Mouse (Mus musculus) naive thymus-derived CD4-positive, alpha-beta T cell, adult 2 months (primary cell): ENCODE measurements around the gene Lpar3.
"Not testable (repeated sequence)": the region's sequence is repeated elsewhere in the genome, so short reads cannot be mapped to it uniquely, and the experiment has no call there.

Experiments
- DNase-seq: peaks from one replicate; pipeline ENCODE4 v3.0.0-alpha.2; 2011; ENCODE audit warnings: low read depth

Gene Lpar3

DNA sequence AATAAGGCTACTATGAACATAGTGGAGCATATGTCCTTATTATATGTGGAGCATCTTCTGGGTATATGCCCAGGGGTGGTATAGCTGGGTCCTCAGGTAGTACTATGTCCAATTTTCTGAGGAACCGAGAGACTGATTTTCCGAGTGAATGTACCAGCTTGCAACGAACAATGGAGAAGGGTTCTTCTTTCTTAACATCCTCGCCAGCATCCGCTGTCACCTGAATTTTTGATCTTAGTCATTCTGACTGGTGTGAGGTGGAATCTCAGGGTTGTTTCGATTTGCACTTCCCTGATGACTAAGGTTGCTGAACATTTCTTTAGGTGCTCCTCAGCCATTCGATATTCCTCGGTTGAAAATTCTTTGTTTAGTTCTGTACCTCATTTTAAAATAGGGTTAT lies 11.0 kb upstream of the Lpar3 start:
- not testable (repeated sequence) for DNase-seq

DNA sequence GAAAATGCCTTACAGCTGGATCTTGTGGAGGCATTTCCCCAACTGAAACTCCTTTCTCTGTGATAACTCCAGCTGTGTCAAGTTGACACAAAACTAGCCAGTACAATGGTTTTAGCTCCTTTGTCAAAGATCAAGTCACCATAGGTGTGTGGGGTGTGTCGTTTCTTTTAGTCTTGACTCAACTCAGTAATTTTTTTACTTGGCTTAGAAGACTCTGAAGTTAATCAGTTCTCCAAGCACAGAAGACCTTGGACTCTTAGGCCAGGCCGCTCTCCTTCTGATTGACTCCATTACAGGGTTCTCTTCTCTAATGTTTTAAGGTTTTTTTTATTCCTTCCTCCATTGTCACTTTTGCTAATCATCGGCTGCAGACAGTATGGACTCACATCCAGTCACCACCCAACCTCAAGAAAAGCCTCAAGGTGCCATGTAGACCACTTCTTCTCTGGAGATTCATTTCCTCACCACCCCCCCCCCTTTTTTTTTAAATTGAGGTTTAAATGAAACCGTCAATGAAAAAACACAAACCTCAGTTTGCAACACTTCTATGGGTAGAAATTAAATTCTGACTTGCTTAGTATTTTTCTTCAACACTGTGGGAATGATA lies 9.5 kb upstream of the Lpar3 start:
- DNase-seq = no peak

DNA sequence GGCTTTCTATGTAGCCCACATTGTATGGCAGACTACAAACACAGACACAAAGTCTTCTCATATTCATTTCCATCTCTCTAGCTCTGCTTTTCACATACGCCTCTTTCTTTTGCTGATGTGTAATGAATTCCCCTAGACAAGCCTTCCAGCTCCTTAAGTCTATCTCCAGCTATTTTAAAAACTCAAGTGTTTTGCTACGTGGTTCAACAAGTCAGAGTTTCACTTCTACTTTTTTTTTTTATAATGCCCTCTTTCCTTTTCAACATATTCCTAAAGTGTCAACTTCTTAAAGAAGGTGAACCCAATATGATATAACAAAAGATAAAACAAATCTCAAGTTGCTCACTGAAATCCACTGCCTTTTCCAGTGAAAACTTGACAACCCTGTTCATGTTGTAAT lies 8.8 kb upstream of the Lpar3 start:
- DNase-seq = no peak

DNA sequence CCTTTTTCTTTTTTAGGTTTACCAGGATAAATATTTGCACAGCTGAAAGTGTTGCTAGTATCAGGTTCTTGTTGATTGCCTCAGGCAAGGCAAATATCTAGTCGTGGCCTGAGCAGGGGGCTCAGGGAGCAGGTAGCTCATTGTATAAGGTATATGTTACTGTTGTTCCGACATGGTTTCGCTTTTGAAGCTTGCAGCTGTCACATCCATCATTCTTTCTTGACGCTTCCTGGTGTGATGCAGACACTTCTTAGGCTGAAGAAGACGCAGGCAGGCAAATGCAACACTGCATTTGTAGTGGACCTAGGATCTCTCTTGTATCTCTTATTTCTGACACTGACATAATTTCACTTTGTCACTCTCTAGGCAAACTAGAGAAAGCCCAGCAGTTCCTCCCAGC lies 7.4 kb upstream of the Lpar3 start:
- no peak for DNase-seq

- no peak for DNase-seq
These were observed 4.2 kb upstream of the Lpar3 start for GRCm38 (mm10) chr3:146216561-146216960.

GRCm38 (mm10) chr3:146224271-146224670 lies 3.5 kb downstream of the Lpar3 start:
- DNase-seq = no peak

DNA sequence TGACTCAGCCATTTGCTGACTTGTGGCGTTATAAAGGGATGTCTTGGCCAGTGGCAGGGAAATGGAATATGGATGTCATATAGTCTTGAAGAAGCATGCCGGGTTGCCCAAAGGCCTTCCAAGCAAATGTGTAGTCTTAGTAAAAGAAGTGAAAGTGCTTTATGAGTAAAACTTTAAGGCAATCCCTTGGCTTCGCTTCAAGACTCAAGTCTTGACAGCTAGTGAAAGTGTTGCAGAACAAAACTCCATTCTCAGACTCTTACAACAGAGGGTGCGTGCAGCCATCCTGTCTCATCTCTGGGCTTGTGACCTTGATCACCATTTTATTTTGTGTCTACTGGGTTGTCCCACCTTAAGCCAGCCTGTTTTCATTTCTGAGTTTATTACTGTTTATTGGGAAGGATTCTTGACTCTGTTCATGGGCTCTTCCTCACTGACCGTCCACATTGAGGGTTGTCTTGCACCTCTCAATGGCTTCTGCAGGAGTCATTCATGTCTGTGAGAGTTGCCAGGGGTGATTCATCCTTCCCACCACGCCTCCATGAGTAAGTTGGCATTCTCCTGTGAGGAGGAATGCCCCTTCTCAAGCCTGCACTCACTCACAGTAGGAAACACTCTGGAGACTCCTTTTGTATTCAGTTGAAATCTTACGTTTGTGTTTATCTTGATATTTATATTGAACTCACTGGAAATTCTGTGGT lies 4.4 kb downstream of the Lpar3 start:
- DNase-seq = no peak

DNA sequence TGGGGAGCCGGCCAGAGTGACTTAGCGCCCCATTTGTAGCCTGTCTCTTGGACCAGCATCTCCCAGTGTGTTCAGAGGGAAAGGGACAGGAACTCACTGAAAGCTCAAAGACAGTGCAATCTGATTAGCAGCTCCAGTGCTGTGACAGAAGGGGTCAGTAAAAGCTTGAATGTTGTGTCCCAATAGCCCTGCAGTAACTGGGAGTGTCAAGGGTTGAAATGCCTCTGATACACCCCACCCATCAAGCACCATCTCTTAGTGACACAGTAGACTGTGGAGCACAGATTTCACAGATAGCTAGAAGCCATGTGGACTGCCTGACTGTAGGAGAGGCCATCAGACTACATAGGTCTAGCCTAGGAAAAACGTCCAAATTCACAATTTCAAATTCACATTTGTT lies 6.7 kb downstream of the Lpar3 start:
- no peak for DNase-seq

DNA sequence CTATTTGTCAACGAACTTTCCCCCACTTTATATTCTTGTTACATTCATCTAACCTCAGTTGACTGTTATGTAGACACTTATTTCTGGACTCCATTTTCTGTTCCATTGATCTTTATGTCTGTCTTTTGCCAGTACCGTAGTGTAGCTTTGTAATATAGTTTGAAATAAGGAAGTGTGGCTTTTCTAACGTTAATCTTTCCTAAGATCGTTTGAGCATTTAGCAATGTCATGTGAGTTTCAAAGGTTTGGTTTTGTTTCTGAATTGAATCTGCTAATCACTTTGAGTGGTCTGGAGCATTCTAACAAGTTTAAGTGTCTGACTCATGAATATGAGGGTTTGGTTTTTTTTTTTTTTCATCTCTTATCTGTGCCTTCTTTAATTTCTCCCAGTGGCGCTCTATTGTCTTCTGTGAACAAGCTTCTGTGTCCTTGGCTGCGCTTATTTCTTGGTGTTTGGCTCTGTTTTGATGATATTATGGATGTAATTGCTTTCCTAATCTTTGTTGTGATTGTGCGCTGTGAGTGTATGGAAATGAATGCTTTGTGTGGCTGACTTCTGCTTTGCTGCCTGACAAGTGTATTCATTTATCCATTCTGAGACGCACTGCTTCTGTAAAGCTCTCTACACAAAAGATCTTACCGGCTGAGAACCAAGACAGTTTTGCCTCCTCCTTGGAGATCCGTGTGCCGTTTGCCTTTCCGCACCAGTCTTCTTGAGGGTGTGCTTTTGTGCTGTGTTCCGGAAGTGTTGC lies 8.0 kb downstream of the Lpar3 start:
- no peak for DNase-seq

- DNase-seq = no peak
These were observed 11.9 kb downstream of the Lpar3 start for GRCm38 (mm10) chr3:146232708-146233107.

DNA sequence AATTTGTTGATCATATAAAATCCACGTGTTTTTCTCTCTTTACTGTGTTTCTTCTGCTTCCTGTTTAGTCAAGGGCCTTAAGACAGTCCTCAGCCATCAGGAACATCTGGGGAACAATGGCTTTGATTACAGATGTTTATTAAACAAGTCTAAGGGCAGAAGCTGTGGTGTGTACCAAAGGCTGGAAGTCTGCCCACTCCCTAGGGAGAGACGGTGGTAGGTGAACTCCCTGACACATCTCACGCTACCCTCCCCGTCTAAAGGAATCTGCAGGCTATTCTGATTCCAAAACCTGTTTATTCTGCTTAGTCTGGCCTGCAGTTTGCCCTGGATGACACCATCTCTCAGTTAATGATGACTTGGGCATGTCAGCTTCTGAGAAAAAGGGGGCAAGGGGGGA lies 13.0 kb downstream of the Lpar3 start:
- no peak for DNase-seq

DNA sequence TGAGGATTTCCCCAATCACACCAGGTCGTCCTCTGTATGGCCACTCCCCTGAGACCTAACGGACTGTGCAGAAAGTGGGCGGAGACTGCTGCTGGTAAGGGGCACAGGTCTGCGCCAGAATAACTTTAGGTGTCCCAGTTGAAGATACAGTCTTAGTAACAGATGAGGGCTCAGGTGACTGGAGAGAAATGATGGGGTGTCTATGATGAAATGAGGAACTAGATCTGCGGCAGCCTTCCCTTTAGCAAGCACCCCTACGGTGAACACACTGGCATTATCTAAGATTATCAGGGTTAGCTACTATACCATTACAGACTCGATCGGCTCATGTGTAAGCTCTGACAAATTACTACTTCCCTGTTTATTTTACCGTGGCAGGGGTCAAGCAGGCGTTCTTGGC lies 13.8 kb downstream of the Lpar3 start:
- DNase-seq = no peak

- no peak for DNase-seq
These were observed 15.5 kb downstream of the Lpar3 start for GRCm38 (mm10) chr3:146236280-146236679.

DNA sequence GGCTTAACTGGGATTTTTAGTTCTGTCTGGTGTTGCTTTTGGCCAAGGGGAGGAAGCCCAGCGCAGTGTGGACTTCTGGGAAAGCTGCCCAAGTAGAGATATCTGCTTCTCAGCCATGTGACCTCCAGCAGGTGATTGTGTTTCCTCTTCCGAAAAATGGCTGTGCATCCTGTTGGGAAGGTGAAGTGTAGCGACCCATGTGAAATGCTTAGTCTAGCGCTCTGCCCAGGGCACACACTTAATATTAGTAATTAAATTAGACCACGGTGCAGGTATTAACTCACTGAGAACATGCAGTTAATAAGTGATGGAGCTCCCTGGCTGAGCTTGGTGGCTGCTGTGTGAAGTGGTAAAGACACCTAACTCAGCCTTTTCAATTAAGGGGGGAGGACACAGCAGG lies 16.9 kb downstream of the Lpar3 start:
- DNase-seq = no peak

DNA sequence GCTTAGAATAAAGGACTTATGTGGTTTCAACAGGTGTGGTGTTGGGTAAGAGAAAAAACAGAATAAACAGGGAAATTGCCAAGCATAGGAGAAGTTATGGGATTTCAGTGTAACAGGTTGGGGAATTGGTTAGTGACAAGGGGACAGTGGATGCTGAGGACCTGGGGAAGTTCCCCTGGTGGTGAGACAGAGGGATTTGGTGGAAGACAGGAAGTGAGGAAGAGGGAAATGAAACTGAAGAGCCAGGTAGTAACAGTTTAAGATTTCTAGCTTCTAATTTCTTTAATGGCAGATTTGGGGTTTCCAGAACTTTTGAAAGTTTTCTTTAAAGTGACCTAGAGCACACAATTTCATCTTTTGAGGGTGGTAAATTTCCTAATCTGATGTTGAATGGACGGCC lies 23.9 kb downstream of the Lpar3 start:
- no peak for DNase-seq

DNA sequence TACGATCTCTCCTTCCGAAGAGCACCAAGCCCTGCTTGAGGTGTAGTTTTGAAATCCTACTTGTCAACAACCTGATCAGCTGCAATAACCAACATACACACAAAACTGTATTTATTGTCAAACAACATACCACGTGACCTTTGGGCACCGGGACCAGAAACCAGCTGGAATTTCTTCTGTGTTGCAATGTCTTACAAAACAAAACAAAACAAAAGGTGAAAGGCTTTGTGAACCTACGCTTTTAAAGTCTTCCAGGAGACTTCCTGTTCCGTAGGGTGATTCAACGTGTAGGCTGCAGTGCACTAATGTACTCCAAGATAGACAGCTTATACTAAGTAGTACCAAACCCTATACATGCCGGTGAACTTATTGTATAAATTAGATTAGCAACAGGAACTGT lies 25.8 kb downstream of the Lpar3 start:
- DNase-seq = no peak

- no peak for DNase-seq
These were observed 26.2 kb downstream of the Lpar3 start for GRCm38 (mm10) chr3:146246992-146247391.

GRCm38 (mm10) chr3:146249895-146250294 lies 29.1 kb downstream of the Lpar3 start:
- no peak for DNase-seq

DNA sequence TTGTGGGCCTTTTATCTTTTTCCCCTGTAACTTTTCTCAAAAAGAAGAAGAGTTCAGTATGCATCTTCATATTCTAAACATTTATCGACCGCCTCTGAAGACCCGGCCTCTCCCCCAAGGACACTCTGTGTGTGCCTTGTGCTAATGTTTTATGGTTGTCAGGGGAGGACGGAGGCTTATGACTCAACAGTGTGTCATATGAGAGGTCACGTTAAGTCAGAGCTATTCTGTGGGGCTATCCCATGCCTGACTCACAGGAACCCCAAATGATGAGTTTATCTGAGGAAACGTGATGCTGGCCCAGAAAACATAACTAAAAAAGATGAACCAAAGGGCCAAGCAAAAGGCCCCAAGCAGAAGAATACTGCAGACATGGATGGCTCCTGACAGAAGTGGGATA lies 31.0 kb downstream of the Lpar3 start:
- DNase-seq = no peak

DNA sequence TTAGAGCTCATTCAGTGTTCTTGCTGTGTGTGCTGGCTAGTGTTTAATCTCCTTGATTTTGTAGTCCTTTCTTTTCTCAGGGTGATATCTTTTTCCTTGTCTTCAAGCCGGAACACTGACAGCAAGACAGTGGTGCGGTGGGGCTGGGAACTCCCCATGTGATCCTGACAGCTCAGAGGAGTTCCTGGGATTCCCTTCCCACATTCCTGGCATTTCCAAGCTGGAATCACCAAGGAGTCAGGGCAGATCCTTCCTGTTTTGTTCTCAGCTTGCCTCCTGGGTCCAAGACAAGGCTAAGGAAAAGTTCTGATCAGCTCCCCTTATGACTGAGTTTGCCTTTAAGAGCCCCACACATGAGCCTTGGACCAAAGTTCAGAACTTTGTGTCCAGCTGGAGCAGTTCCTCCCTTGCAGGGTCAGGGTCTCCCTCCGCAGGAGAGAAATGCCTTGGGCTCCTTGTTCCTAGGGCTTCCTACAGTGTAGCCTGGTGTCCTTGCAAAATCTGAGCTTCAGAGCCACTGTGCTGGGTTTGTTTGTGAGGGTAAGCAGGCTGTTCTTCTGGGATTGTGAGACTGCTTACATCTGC lies 33.1 kb downstream of the Lpar3 start:
- DNase-seq = no peak

DNA sequence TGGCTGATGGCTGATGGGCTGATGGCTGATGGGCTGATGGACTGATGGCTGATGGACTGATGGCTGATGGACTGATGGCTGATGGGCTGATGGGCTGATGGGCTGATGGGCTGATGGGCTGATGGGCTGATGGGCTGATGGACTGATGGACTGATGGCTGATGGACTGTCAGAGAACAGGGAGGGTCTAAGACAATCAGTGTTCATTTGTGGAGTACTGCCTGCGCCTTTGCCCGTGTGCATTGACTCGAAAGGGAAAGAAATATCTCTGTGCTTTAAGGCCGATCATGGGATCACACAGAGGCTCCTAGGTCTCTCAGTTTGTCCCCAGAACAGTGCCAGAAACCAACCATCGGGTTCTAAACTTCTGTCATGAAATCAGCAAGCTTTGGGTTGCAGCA lies 34.4 kb downstream of the Lpar3 start:
- no peak for DNase-seq

DNA sequence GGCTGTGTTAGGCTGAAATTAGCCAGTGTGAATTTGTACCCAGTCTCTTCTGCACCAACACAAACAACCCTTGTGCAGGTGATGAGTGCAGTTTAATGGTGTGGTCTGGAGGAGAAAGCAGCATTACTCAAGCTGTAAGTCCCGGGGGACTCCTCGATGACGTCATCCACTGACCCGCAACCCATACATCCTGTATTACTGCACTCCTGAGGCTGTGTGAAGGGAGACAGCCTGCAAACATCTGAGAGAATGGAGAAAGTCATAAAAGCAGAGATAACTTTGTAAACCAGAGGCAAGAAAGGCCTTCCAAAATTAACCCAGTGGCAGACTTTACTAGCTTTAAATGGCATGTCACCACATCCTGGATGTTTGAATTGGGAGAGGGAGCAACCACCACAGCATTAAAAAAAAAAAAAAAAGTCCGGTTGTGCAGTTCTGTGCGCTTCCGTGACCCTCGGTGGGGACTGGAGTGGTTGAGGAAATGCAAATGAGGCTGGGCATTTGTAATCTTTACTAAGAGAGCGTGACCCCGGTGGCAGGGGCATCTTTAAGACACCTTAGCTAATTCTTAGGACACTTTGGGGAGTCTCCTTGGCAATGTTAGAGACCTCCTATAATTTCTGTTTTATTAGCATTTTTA lies 36.8 kb downstream of the Lpar3 start:
- no peak for DNase-seq

DNA sequence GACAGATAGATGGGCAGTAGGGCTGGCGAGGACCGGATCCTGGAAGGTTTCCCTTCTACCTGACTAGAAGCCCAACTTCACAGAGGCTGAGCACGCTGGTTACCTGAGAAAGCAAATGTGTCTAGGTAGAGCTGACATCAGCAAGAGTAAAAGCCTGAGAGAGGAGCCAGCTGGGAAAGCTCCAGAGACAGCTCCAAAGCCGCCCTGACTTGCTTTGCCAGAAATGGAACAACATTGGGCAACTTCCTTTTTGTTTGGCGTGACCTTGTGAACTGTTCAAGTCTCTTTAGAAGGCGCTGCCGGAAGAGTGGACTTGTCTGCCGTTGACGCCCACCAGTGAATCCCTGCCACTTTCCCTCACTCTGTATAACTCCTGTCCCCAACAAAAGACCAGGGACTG lies 39.4 kb downstream of the Lpar3 start:
- DNase-seq = no peak
